Mouse (Mus musculus): ENCODE results near the gene E130114P18Rik.

Gene E130114P18Rik

GRCm38 (mm10) chr4:97693931-97694330, 83.9 kb downstream of the E130114P18Rik start:
- no peak for DNase-seq (ENCODE audit: low read depth)

DNA sequence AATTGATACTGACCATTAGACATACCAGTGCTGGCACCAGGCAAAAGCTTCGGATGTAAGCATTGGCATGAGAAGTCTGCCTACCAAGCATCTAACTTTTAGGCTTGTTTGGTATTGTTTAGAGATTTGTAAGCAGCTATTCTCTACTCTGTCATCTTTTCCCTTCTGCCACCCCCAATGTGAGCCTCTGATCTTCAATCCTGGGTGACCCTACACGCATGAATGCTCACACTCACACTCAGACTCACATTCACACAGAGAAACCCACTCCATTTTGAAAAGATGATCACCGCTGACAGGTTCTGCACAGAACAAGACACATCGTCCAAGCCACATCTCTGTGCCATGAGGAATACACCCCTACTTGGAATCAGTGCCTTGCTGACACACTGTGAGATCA, 84.8 kb downstream of the E130114P18Rik start:
- DNase-seq (ENCODE audit: low read depth) = no peak

DNA sequence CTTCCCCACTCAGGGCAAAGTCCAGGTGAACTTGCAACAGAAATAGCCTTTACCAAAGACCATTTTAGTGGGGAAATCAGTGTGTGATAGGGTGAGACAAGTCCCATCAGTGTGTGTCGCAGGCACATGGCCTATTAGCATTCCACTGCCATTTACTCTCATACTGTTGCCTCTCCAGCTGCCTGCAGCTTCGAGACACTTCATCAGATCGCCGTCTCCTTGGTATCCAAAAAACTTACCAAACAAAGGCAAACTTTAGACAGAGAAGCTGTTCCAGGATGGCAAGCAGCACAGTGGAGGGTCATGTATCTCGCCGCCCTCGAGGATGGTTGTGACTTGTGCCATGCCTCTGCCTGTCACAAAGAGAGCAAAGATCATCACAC, 87.5 kb downstream of the E130114P18Rik start:
- DNase-seq (ENCODE audit: low read depth) = no peak

DNA sequence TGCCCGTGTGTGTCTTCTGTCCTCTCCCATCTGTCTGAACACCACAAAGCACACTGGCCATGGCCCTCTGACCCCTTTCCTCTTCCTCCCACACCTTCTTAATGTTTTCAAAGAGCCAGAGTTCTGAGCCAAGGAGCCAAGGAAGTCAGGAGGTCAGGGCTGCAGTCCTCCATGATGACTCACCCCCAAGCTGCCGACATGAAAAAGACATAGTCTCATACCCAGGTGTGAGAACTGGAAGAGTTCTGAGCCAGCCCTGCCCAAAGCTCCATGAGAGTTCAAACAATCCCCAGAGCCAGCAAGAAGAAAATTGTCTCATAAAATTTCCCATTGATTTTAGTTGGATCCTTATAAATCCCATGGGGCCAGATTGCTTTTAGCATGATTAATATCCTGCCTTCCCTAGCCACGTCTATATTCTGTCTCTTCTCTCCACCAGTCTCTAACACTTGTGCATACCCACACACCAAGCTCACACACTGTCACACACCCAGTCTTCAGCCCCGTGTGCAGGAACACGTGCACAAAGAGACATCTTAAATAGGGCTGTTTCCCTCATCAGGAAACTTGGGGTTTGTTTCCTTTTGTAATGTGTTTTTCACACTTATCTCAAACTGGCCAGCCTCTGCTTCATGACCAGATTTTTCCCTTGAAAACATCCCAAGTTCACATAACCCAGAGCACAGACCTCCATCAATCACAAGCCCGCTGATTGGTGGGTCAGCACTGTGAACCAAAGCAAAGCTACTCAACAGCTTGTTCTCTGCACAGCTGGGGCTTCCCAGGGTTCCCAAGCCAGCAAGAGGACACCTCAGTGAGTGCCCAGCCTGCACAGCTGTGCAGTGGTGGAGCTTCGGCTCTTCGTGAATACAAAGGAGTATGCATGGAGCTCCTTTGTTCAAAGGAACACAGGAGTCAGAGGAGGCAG, 88.2 kb downstream of the E130114P18Rik start:
- no peak for DNase-seq (ENCODE audit: low read depth)

GRCm38 (mm10) chr4:97686020-97686419, 91.9 kb downstream of the E130114P18Rik start:
- DNase-seq (ENCODE audit: low read depth) = no peak

DNA sequence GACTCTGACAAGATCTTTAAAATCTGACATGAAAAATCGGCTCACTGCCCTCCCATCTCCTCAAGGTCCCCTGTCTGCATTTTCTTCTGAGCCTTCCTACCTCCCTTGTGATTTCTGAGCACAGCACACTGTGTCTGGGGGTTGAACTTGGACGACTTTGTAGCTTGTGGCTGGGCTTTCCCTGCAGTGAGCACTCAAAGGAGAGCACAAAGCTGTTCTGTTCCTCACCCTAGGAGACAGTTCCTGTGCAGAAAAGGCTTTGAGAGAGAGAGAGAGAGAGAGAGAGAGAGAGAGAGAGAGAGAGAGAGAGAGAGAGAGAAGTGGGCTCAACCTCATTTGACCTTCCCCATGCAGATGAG, 101.3 kb downstream of the E130114P18Rik start:
- DNase-seq (ENCODE audit: low read depth) = no peak

DNA sequence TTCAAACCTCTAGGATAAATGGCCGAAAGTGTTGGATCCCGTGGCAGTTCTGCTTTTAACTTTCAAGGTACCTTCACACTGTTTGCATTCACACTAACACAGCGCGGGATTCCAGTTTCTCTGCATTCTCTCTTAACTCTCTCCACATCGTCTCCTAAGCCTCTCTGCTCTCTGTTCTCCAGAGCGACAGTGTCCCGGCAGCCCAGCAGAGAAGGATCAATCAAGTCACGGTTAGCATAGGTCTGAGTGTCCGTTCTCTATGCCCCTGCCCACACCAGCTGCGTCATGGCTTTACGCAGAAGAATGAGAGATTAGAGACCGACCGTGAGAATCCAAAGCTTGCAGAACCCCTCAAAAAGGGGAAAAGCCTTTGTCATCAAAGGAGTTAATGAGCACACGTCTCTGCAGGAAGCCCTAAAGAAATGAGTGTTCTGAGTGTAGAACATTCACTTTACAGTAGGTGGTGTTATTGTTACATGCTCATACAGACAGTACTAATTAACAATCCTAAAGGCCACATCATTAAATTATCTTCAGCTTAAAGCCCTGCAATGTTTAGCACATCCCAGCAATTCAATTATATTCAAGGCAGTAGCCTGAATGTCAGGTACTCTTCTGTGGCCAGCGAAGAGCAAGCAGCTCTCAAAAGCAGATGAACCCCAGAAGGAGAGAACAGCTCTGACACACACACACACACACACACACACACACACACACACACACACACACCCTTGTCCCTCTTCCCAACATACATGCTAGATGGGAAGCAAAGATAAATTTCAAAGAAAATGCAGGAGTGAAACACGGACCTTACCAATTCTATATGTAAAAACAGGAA, 101.9 kb downstream of the E130114P18Rik start:
- no peak for DNase-seq (ENCODE audit: low read depth)

DNA sequence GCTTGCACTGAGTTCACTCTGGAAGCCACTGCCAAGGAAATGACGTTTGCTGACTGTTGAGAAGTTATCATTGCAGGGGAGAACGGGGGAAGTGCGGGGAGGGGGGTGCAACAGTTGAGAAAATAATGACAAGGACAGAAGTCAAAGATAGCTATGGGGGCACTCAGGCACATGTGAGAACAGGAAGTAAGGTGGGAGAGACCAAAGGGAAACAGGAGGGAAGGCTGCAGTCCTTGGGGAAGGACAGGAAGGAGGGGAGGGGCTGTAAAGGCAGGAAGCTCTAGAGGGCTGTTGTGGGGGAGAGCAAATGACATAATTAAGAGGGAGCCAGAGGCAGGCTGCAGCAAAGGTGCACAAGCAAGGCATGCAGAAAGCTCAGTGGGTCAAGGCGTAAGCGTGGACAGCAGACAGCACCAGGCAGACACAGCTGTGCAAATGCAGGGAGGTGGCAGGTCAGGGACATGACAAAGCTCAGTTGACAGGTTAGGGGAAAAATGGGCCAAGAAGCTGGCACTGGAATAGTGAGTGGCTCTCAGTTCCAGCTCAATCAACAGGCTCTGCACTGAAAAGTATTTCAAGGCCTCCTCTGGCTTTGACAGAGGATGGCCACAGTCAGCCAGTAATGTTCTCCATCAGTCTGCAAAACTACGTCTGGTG, 103.9 kb downstream of the E130114P18Rik start:
- DNase-seq (ENCODE audit: low read depth) = no peak

DNA sequence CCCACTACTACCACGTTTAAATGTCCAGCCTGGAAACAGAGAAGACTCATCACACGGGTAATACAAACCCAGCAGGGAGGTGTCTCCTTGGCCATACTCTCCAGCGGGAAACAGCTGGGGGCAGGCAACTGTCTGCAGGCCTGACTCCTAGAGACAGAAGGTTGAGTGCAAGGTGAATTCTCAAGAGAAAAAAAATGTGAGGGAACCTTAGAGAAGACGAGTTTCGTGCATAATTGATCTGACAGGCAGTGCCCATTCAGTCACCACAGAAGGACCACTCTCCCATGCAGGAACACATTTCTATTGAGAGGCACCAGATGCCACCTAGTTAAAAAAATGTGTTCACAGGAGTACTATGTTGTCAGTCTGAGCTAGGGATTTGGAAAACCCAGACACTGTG, 105.4 kb downstream of the E130114P18Rik start:
- DNase-seq (ENCODE audit: low read depth) = no peak

- no peak for DNase-seq (ENCODE audit: low read depth)
Observed at GRCm38 (mm10) chr4:97671911-97672310, 106.0 kb downstream of the E130114P18Rik start.

DNA sequence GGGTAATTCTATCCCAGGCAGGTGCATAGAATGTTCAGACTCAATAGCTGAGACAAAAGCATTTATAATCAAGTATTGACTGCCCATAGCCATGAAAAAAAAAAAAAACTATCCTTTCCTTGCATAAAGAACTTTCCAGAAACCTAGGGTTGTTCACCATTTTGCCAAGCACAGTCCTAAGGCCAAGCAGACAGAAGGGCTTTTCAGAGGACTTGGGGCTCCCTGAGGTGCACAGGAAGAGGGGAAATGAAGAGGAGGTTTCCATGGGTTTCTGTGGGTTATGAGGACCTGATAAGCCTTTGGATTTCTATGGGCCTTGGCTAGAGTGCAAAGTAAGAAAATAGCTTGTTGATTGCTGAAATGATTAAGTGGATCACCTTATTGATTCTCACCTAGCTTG, 107.5 kb downstream of the E130114P18Rik start:
- no peak for DNase-seq (ENCODE audit: low read depth)

- DNase-seq (ENCODE audit: low read depth) = no peak
Observed at GRCm38 (mm10) chr4:97669808-97670207, 108.1 kb downstream of the E130114P18Rik start.

- DNase-seq (ENCODE audit: low read depth) = no peak
Observed at GRCm38 (mm10) chr4:97665428-97665755, 112.5 kb downstream of the E130114P18Rik start.

DNA sequence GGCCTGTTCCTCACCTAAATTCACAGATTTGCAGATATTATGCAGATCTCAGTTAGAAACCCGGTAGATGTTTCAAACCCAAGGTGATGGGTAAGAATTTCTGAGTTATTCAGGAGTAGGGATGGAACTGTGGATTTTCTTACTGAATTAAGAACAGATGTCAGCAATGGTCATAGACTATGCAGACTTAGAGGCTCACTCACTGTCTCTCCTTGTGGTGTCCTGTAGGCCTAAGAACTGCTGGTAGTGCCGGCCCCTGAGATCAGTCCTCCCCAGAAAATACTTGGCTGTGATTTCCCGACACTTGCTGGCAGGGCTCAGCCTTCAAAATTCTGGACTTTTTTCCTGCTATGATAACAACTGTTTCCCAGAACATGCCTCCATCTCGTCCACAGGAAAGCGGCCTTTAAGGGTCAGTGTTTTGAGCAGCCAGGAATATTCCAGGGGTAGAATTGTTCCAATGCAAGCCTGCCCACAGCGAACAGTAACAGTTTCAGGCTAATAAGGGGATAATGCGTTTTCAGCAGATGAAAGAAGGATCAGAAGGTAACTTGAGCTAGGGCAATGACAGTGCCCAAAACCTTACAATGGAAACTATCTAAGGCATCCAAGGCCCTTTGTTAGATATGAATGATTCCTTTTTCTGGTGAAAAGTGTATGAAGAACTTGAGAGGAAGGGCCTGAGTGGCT, 113.0 kb downstream of the E130114P18Rik start:
- DNase-seq (ENCODE audit: low read depth) = no peak

DNA sequence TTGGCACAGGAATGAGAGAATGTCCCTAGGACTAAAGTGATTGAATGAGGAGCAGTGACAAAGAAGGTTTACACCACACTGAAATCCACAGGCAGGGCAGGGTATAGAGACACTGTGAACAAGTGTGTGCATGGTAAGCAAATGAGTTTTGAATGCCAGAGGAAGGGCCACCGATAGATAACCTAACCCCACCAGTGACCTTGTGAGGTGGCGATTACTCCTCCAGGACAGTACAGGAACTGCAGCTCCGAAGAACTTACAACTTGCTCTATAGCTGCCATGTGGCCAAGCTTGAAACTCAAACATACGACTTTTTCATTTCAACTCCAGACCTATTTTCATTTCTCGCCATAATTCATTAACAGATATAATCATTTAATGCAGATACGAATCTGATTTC, 114.0 kb downstream of the E130114P18Rik start:
- DNase-seq (ENCODE audit: low read depth) = no peak

GRCm38 (mm10) chr4:97662841-97663240, 115.0 kb downstream of the E130114P18Rik start:
- DNase-seq (ENCODE audit: low read depth) = no peak

DNA sequence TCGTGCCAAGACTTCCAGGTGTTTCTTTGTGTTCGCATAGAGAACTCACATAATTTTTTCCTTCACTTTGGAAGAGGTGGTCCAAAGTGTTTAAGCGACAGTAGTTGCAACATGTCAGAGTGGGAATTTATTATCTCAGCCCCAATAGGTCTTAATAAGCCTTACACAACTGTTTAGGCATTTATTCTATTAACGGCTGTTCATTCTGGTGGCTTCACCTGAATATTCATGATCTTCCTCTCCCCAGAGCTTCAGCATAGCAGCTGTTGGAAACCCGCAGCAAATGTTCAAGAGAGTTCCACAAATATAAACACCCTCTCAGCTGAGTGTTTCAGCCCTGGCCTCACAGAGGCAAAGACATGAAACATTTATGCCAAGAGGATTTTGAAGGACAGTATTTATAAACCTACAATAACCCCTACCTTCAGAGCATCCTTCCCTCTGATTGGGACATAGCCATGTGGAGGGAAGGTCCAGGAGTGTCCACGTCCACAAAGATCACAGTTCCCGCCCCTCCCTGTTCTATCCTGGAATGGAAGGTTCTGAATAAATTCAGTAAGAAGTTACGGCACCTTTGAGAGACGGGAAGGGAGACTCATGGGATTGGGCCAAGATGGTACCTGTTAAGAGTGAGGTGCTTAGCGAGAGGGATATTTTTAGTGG, 116.1 kb downstream of the E130114P18Rik start:
- DNase-seq (ENCODE audit: low read depth) = no peak

- DNase-seq (ENCODE audit: low read depth) = peak; percentile 38
Observed at GRCm38 (mm10) chr4:97657586-97657985, 120.3 kb downstream of the E130114P18Rik start.

DNA sequence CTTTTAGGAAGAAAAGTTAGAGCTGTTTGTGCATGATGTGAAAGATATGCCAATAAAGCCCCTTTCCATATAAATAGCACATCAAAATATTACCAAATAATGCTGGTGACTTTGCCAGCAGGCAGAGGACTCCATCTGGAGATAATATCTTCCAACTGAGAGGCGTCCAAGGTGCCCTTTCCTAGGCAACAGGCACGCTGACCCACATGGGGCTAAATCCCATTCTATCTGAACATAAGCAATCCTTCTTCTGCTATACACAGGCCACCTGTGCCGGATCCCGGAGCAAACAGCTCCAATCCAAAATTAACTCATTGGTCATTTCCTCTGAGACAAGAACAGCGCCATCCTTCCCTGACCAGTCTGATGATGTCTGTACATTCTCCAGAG, 128.3 kb downstream of the E130114P18Rik start:
- DNase-seq (ENCODE audit: low read depth) = no peak

DNA sequence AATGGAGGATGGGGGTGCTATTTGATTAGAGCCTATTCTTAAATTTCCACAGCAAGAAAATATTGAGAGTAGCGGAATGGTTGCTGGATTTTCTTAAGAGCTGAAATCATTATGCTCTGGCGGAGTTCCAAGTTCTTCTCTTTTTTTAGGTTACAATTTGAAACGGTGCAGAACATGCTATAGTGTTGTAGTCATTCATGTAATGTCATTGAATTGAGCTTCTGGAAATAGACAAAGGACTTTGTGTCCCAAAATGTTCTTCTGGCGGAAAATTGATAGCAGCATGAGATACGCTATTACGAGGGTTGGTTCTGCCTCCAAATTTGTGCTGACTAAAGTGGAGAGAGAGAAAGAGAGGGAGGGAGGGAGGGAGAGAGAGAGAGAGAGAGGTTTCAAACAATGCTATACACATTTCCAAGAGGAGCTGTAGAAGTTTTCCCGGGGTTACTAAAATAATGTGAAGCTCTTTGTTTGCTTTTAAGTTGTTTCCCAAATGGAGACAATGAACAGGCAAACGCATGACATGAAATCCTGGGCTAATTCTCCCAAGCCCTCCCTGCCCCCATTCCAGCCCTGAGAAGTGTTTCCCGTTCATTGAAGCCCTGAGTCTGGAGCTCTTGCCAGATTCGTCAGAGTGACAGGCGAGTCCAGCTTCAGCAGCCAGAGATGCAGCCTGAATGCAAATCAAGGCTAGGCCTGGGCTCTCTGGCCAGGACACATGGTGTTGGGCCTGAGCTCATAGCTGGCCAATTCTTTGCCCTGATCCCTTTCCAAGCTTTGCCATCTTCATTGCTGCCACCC, 128.9 kb downstream of the E130114P18Rik start:
- DNase-seq (ENCODE audit: low read depth) = no peak

GRCm38 (mm10) chr4:97648436-97648707, 129.5 kb downstream of the E130114P18Rik start:
- no peak for DNase-seq (ENCODE audit: low read depth)
